Comparison of ENCODE assay signal across 8 mouse cellular contexts in genomic region chr6:37447704-37448466, GRCm38 (mm10). TPM values are rescaled to one million over a fixed set of nuclear protein-coding genes. Genes with fewer than 3 reads are reported as not detected.
DNase-seq lines count a peak whose midpoint lies in the region; ATAC-seq lines count a peak whose summit lies in the region.

No protein-coding gene starts in this region.

- DNase-seq in heart, adult 18-20 months = peak; percentile 63 to 90
- no peak for DNase-seq in heart, postnatal 25 days (ENCODE audit: low spot score)
- DNase-seq in cerebellum, adult 11-12 months = peak; percentile 46
- peak; percentile 89 for DNase-seq in induced T-regulatory cell, adult 2 months (ENCODE audit: low read depth)
- DNase-seq in left cerebral cortex, postnatal 10 days (ENCODE audit: extremely low spot score in 1 of 2, low spot score in 2 of 2) = peak; percentile 53 to 59
- DNase-seq in spleen, postnatal 14 days (ENCODE audit: low spot score in 2 of 2) = peak; percentile 30 to 50

- ATAC-seq in forebrain, embryonic 15.5 days (replicated peaks) = peak; percentile 76
- ATAC-seq in midbrain, embryonic 12.5 days (ENCODE audit: low FRiP score, low read depth) = peak; percentile 49; the same call in 1 of the 2 replicates

- H3K27me3 ChIP-seq in forebrain, embryonic 15.5 days = no peaks in the 10 kb centered on the region
- H3K27me3 ChIP-seq in midbrain, embryonic 12.5 days = no peaks in the 10 kb centered on the region

- no peak overlapping the region for H3K4me2 ChIP-seq in forebrain, embryonic 15.5 days (replicated peaks)
- no peak overlapping the region for H3K4me2 ChIP-seq in midbrain, embryonic 12.5 days (replicated peaks)

- intact Hi-C loops in heart, postnatal 25 days (cut with DNase I) = loop anchor here (1.0 to 5.0 kb wide), 4 partner anchors 76 to 394 kb away; no protein-coding TSS in a partner anchor
- intact Hi-C loops in left cerebral cortex, postnatal 10 days (cut with DNase I) = loop anchor here (1.0 to 5.0 kb wide), 3 partner anchors 94 to 391 kb away; no protein-coding TSS in a partner anchor

- no peak overlapping the region for H3K4me3 ChIP-seq in forebrain, embryonic 15.5 days
- no peak overlapping the region for H3K4me3 ChIP-seq in midbrain, embryonic 12.5 days

- H3K9me3 ChIP-seq in forebrain, embryonic 15.5 days = no peaks in the 10 kb centered on the region
- no peaks in the 10 kb centered on the region for H3K9me3 ChIP-seq in midbrain, embryonic 12.5 days

- H3K9ac ChIP-seq in forebrain, embryonic 15.5 days (replicated peaks) = no peak overlapping the region
- no peak overlapping the region for H3K9ac ChIP-seq in midbrain, embryonic 12.5 days (replicated peaks)

- 26% methylated on average over 10 of the region's 10 CpGs for WGBS in forebrain, embryonic 15.5 days
- WGBS in midbrain, embryonic 12.5 days = 30% methylated on average over 10 of the region's 10 CpGs

- no peaks in the 10 kb centered on the region for H3K36me3 ChIP-seq in forebrain, embryonic 15.5 days
- no peaks in the 10 kb centered on the region for H3K36me3 ChIP-seq in midbrain, embryonic 12.5 days

- H3K4me1 ChIP-seq in forebrain, embryonic 15.5 days = peaks cover 1% of the 10 kb centered on the region
- no peaks in the 10 kb centered on the region; the same call in 1 of the 2 replicates for H3K4me1 ChIP-seq in midbrain, embryonic 12.5 days

- no peak overlapping the region for H3K27ac ChIP-seq in forebrain, embryonic 15.5 days (replicated peaks)
- no peak overlapping the region for H3K27ac ChIP-seq in midbrain, embryonic 12.5 days (replicated peaks)

RNA-seq across cellular contexts. Expression of gene Creb3l2, which starts 5.9 kb away (rescaled TPM):
- total RNA-seq in heart, adult 18-20 months (2021) = 10 to 100 TPM; 23.2 to 24.1 TPM
- total RNA-seq in heart, postnatal 25 days (2021) = 10 to 100 TPM; 23.9 to 28.5 TPM
- 2.7 and 2.9 TPM in 2 replicates for polyA plus RNA-seq in forebrain, embryonic 15.5 days (2015; fragmentation: Nextera tagmentation; extraction: Ambion mirVana)
- 1 to 10 TPM; 5.1 to 5.6 TPM for total RNA-seq in left cerebral cortex, postnatal 10 days (2021)
- 5.9 and 7.2 TPM in 2 replicates for polyA plus RNA-seq in midbrain, embryonic 12.5 days (2016; fragmentation: Nextera tagmentation; extraction: Ambion mirVana)
